Mouse (Mus musculus) Muller cell, postnatal 12 days (primary cell): ENCODE measurements around the gene Fdx1l.

Experiments used
- DNase-seq: peaks from one replicate; pipeline ENCODE4 v3.0.0-alpha.2; 2015; ENCODE audit errors: inconsistent ontology term

Fdx1l gene

GRCm38 (mm10) chr9:21073044-21073840 is at the start of gene Fdx1l, which contains the start of gene Gm49373:
TSS of gene Fdx1l (minus strand) at chr9:21073614.
TSS of gene Gm49373 (minus strand) at chr9:21073096.
- peak; percentile 81 for DNase-seq

- DNase-seq: no peak
These were observed 48.1 kb upstream of the Fdx1l start for GRCm38 (mm10) chr9:21121483-21121882.

DNA sequence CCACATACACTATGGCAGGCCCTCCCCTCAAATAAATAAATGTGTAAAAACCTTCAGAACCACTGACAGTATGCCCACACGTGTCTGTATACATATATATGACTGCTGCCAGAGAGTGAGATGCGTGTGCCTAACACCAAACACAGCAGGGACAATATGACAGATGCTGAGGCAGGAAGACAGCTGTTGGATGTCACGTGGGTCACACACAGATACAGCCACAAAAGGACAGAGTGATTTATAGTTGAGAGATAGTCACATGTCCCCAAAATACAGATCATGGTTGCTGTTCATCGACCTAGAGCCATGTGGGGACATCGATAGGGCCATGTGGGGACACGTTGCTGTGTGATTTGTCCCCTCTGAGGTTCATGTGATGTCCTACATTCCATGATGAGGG is 43.7 kb upstream of the Fdx1l start:
- no peak for DNase-seq

- no peak for DNase-seq
These were observed 41.7 kb upstream of the Fdx1l start for GRCm38 (mm10) chr9:21115105-21115504.

DNA sequence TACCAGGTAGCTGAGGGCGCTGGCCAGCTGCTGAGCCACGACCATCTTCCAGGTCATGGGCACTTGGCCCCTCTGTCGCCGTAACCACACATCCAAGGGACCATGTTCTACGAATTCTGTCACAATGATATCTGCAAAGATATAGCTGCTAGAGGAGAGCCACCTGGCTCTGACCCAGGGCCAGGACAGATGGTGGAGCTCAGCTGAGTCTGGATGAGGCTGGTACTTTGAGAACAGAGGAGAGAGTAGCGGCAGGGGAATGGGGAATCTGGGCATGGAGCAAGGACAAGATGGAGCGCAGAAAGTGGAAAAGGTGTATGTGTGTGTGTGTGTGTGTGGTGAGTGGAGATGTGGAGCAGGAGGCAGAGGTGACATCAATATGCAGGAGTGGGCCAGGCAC is 40.8 kb upstream of the Fdx1l start:
- DNase-seq: no peak

DNA sequence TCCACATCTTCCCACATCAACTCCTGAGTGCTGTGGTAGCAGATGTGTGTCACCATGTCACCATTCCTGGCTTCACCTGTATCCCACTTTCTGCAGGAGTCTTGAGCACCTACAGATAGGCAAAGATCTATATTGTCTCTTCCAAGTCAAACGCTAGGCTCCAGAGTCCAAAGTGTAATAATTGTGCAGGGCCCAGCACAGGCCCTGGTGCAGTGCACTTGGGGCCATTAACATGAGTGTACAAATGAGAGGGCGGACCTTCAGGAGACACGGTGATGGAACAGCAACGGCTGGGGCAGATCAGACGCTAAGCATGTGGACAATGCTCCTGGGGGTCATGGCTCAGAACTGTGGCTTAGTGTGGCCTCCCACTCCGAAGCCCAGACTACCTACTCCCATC is 40.3 kb upstream of the Fdx1l start:
- DNase-seq: no peak

GRCm38 (mm10) chr9:21107607-21108237 is 34.3 kb upstream of the Fdx1l start:
- DNase-seq: no peak

DNA sequence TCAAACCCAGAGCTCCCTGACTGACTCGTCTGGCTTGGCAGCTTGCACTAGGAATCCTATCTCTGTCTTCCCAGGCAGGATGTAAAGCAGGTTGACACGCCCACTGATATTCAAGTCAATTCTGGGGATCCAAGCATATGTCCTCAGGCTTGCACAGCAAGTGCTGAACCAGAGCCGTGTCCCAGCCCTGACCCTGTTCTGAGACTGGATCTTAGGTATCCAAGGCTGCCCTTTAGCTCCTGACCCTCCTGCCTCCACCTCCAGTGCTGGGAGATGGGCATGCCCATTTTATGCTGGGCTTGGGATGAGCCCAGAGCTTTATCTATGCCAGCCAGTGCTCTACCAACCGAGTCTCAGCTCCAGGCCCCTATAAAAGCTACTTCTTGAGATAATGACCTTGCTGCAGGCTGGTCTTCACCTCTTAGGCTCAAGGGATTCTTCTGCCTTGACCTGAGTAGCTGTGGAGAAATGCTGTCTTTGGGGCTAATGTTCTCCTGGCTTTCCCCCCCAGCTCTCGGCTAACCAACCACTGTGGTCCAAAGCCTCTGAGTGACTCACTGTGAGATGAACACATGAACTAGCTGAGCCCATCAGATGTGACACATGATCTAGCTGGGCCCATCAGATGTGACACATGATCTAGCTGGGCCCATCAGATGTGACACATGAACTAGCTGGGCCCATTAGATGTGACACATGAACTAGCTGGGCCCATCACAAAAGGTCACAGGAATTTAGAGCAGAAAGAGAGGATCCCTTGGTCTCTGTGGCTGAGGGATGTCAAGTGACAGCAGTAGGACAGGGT is 32.5 kb upstream of the Fdx1l start:
- DNase-seq: no peak

GRCm38 (mm10) chr9:21104814-21105213 is 31.4 kb upstream of the Fdx1l start:
- DNase-seq: no peak

DNA sequence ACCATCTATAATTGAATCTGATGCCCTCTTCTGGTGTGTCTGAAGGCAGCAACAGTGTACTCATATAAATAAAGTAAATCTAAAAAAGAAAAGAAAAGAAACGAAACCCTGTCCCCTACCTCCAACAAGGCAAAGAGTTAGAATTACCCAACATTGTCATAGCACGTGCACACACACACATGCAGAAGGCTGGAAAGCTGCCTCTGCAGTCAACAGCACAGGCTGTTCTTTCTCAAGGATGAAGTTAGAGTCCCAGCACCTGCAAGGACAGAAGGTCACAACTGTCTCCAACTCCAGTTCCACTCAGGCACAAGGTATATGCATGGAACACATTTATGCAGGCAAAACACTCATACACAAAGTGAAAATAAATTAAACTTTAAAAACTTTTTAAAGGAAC is 28.7 kb upstream of the Fdx1l start:
- no peak for DNase-seq

GRCm38 (mm10) chr9:21100447-21101161 is 27.2 kb upstream of the Fdx1l start:
- no peak for DNase-seq

- DNase-seq: no peak
These were observed 24.4 kb upstream of the Fdx1l start for GRCm38 (mm10) chr9:21097793-21098192.

- DNase-seq: no peak
These were observed 22.5 kb upstream of the Fdx1l start for GRCm38 (mm10) chr9:21095958-21096357.

GRCm38 (mm10) chr9:21093423-21093822 is 20.0 kb upstream of the Fdx1l start:
- no peak for DNase-seq

DNA sequence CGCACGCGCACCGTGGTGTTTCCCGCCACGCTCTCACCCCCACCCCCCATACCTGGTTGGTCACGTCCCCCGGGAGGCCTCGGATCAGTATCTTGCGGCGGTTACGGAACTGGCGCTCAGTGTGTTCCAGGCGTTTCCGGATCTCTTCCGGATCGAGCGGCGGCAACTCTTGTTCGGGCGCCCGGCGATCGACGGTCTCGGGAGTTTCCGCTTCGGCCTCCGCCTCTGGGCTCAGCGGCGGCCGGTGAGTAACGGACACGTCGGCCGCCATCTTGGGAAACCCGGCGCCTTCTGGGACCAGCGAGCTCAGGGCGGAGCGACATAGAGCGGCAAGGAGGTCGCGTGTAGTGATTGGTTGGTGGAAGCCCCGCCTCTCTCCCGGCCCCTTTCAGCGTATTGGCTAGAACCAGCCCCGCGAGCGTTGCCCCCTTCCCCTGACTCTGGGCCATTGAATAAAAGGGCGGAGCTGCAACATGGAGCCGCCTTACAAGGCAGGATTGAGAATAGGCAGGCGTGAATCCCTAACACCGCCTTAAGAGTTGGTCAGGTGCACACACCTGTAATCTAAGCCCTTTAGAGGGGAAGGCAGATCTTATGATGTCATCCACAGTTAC is 18.4 kb upstream of the Fdx1l start, which contains the start of the genes Gm38431 and Raver1:
TSS of gene Gm38431 (minus strand) at position 291 of the 614 bp plus-strand sequence.
TSS of gene Raver1 (minus strand) at position 302 of the 614 bp plus-strand sequence.
- peak; percentile 99 for DNase-seq

- DNase-seq: peak; percentile 32
These were observed 17.7 kb upstream of the Fdx1l start for GRCm38 (mm10) chr9:21090972-21091706.

GRCm38 (mm10) chr9:21090537-21090936 is 17.1 kb upstream of the Fdx1l start:
- DNase-seq: no peak

- DNase-seq: no peak
These were observed 9.9 kb upstream of the Fdx1l start for GRCm38 (mm10) chr9:21083324-21083723.

DNA sequence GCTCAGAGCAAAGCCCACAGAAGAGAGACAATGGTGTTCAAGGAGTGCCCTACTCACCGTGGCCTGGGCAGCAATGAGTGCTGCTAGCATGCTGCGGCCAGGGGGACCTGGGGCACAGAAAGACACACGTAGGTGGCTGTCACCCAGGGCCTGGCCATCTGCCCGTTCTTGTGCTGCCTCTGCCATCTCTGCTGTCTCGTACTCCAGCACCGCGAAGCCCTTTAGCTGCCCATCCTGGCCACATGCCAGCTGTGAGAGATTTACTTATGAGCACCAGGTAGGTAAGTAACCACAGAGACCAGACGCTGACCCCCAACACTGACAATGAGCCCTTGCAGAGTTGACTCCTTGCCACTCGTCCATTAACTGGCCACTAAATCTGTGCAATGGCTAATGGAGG is 7.7 kb upstream of the Fdx1l start:
- DNase-seq: no peak

GRCm38 (mm10) chr9:21075625-21076024 is 2.2 kb upstream of the Fdx1l start:
- DNase-seq: no peak
